Mouse (Mus musculus): ENCODE results near the gene Cel.

Gene Cel

GRCm38 (mm10) chr2:28537634-28537920 is 25.6 kb downstream of the Cel start:
- no peak for DNase-seq (ENCODE audit: low spot score)

GRCm38 (mm10) chr2:28536766-28537633 is 26.2 kb downstream of the Cel start:
- DNase-seq (ENCODE audit: low spot score), result no peak

GRCm38 (mm10) chr2:28536166-28536565 is 27.0 kb downstream of the Cel start:
- DNase-seq (ENCODE audit: low spot score), result no peak

- peak; percentile 45 for DNase-seq (ENCODE audit: low spot score)
Observed at GRCm38 (mm10) chr2:28535650-28536049, 27.6 kb downstream of the Cel start.

GRCm38 (mm10) chr2:28535263-28535540 is 28.0 kb downstream of the Cel start:
- DNase-seq (ENCODE audit: low spot score), result no peak

- peak; percentile 91 for DNase-seq (ENCODE audit: low spot score)
Observed at GRCm38 (mm10) chr2:28534436-28535262, 28.6 kb downstream of the Cel start.

- no peak for DNase-seq (ENCODE audit: low spot score)
Observed at GRCm38 (mm10) chr2:28533901-28534435, 29.2 kb downstream of the Cel start.

GRCm38 (mm10) chr2:28532938-28533771 is 30.0 kb downstream of the Cel start:
- DNase-seq (ENCODE audit: low spot score), result peak; percentile 88

GRCm38 (mm10) chr2:28530311-28530710 is 32.9 kb downstream of the Cel start:
- DNase-seq (ENCODE audit: low spot score), result no peak

- no peak for DNase-seq (ENCODE audit: low spot score)
Observed at GRCm38 (mm10) chr2:28529856-28530255, 33.3 kb downstream of the Cel start.

- DNase-seq (ENCODE audit: low spot score), result no peak
Observed at GRCm38 (mm10) chr2:28528354-28528730, 34.9 kb downstream of the Cel start.

GRCm38 (mm10) chr2:28527436-28528353 is 35.5 kb downstream of the Cel start:
- DNase-seq (ENCODE audit: low spot score), result no peak

GRCm38 (mm10) chr2:28525943-28526876 is 37.0 kb downstream of the Cel start:
- peak; percentile 74 for DNase-seq (ENCODE audit: low spot score)

- peak; percentile 87 for DNase-seq (ENCODE audit: low spot score)
Observed at GRCm38 (mm10) chr2:28525219-28525942, 37.8 kb downstream of the Cel start.

GRCm38 (mm10) chr2:28524406-28524805 is 38.8 kb downstream of the Cel start:
- DNase-seq (ENCODE audit: low spot score), result no peak

GRCm38 (mm10) chr2:28523643-28524117 is 39.5 kb downstream of the Cel start:
- DNase-seq (ENCODE audit: low spot score), result peak; percentile 95

- no peak for DNase-seq (ENCODE audit: low spot score)
Observed at GRCm38 (mm10) chr2:28522166-28522565, 41.0 kb downstream of the Cel start.

- DNase-seq (ENCODE audit: low spot score), result no peak
Observed at GRCm38 (mm10) chr2:28521571-28522151, 41.5 kb downstream of the Cel start.

GRCm38 (mm10) chr2:28520581-28520980 is 42.6 kb downstream of the Cel start:
- DNase-seq (ENCODE audit: low spot score), result no peak
